Mouse (Mus musculus) liver, embryonic 14.5 days (tissue): ENCODE data around the gene Zfp174.

Experiments used
- CTCF ChIP-seq: IDR thresholded peaks from 2 replicates; pipeline ENCODE4 v1.5.1; 2016; ENCODE audit warnings: antibody characterized with exemption, low read depth, control low read depth
- EP300 ChIP-seq: IDR thresholded peaks from 2 replicates; pipeline ENCODE4 v1.6.1; 2016; ENCODE audit warnings: antibody characterized with exemption, low read depth

DNA sequence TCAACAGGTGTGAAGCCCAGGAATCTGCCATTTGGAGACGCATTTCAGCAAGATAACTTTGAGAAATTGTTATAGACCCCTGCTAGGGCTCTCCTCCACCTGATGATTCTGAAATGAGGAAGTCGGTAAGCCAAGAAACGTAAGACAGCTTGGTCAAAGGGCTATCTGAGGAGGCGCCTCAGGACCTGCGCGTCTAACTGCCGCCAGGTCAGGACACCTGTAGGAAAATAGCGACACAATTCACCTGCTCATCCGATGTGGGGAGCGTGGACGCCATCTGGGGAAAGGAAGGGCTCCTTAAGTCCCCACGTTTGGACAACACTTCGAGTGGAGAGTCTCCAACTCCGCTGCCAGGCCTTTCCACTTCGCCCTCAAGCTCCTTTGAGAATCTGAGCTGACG lies 24.7 kb downstream of the Zfp174 start:
- TF ChIP-seq EP300: no peak
- TF ChIP-seq CTCF: no peak
